Mouse (Mus musculus) forebrain, embryonic 10.5 days (tissue): ENCODE measurements around the gene Prkag3. TPM values are rescaled to one million over a fixed set of nuclear protein-coding genes. Genes with fewer than 3 reads are reported as not detected.

ENCODE experiments used
- DNase-seq: peaks from one replicate; pipeline ENCODE4 v3.0.0-alpha.2; 2017; ENCODE audit warnings: low spot score; ENCODE audit errors: extremely low spot score
- H3K27ac ChIP-seq: fragments of 300-500 bp; sonication (generic); 2 replicates; pipeline ENCODE4 v1.5.1; 2016; ENCODE audit warnings: mild to moderate bottlenecking
- H3K27me3 ChIP-seq: fragments of 300-500 bp; sonication (generic); 2 replicates; pipeline ENCODE4 v1.6.1; 2016; ENCODE audit warnings: mild to moderate bottlenecking; ENCODE audit not compliant: poor library complexity, severe bottlenecking
- H3K36me3 ChIP-seq: fragments of 300-500 bp; sonication (generic); replicated peaks from 2 replicates; pipeline ENCODE4 v1.6.1; 2016; ENCODE audit warnings: mild to moderate bottlenecking, moderate library complexity
- H3K4me1 ChIP-seq: fragments of 300-500 bp; sonication (generic); 2 replicates; pipeline ENCODE4 v1.6.1; 2016
- H3K4me3 ChIP-seq: fragments of 300-500 bp; sonication (generic); 2 replicates; pipeline ENCODE4 v1.5.1; 2016; ENCODE audit warnings: mild to moderate bottlenecking, moderate library complexity
- H3K9me3 ChIP-seq: fragments of 300-500 bp; sonication (generic); 2 replicates; pipeline ENCODE4 v1.6.1; 2016; ENCODE audit warnings: mild to moderate bottlenecking, moderate library complexity
- WGBS: fragments of 180-500 bp; shearing (Covaris S2); methylation state at CpG from one replicate; pipeline ENCODE4 v1.1.7; 2016; 5-methylcytosine and 5-hydroxymethylcytosine counted together
- polyA plus RNA-seq: library from polyadenylated mRNA; unstranded; fragments of >200 nt; fragmentation: Nextera tagmentation; extraction: Ambion mirVana; gene quantifications from 2 replicates; pipeline ENCODE4 v1.2.1, GENCODE M21; 2016

Prkag3 gene
- polyA plus RNA-seq, 1 experiment from 2014 or later: not detected

DNA sequence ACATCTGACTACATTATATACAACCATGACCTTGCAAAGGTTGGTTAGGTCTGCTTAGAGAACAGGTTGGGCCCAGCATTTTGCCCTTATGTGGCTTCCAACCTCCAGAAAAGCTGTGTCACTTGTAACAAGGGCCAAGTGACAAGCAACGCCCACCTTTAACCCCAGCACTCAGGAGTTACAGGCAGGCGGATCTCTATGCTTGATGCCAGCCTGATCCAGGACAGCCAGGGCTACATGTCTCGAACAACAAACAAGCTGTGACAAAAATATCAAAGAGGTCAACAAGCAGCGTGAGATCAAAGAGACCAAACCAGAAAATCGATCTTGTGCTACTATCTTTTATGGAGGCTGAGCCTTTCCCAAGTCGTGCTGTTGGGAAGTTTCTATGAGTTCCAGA, 27.4 kb downstream of the Prkag3 start:
- Histone ChIP-seq H3K36me3 (no peaks in the 10 kb centered on the region), H3K27ac (no peak overlapping the region), H3K4me1 (peaks cover 8% of the 10 kb centered on the region; the same call in 1 of the 2 replicates), H3K9me3 (no peaks in the 10 kb centered on the region), H3K27me3 (no peaks in the 10 kb centered on the region), H3K4me3 (no peak overlapping the region)
- no peak for DNase-seq
- 80% methylated on average over 6 of the region's 6 CpGs for WGBS

DNA sequence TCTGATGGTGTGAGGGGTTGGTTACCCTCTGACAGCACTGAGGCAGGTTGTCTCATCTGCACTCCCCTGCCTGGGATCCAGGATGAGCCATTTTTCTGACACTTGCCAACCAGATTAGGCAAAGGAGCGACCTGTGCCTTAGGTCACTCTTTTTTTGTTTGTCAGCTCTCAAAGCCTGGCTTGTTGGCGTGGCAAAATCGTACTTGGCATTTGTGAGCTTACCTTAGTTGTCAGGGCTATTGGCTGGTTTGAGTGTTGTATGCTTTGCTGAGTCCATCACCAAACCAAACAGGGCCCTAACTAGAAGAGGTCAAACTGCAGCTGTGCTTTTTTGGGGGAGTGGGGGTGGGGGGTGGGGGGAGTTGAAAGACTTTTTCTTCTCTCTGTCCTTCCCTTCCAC, 29.7 kb downstream of the Prkag3 start:
- DNase-seq: no peak
- H3K27me3 ChIP-seq: peaks cover 7% of the 10 kb centered on the region
- H3K4me3 ChIP-seq: no peak overlapping the region
- H3K9me3 ChIP-seq: no peaks in the 10 kb centered on the region
- peaks cover 16% of the 10 kb centered on the region for H3K4me1 ChIP-seq
- 66% methylated on average over 3 of the region's 3 CpGs for WGBS
- no peaks in the 10 kb centered on the region for H3K36me3 ChIP-seq
- H3K27ac ChIP-seq: no peak overlapping the region

DNA sequence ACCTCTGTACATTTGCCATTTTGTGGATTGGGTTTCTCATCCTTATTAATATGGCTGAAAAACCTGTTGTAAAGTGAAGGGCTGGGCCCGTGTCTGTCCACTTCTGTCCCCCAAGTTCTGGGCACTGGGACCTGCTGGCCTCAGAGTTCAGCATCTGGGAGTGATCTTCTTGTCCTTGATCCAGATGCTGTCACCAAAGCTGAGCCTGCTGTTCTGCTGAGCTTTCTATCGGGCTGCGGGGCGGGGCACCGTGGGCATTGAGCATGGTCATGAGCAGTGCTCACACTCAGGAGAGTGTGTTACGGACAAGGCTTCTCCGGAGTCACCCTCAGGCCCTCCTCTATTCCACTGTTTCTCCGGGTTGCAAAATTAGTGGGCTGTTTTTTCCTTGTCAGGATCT, 30.9 kb downstream of the Prkag3 start:
- WGBS: 81% methylated on average over 8 of the region's 8 CpGs
- Histone ChIP-seq H3K9me3 (no peaks in the 10 kb centered on the region), H3K4me3 (no peak overlapping the region), H3K27me3 (peaks cover 17% of the 10 kb centered on the region), H3K27ac (no peak overlapping the region), H3K4me1 (peaks cover 27% of the 10 kb centered on the region), H3K36me3 (no peaks in the 10 kb centered on the region)
- no peak for DNase-seq

DNA sequence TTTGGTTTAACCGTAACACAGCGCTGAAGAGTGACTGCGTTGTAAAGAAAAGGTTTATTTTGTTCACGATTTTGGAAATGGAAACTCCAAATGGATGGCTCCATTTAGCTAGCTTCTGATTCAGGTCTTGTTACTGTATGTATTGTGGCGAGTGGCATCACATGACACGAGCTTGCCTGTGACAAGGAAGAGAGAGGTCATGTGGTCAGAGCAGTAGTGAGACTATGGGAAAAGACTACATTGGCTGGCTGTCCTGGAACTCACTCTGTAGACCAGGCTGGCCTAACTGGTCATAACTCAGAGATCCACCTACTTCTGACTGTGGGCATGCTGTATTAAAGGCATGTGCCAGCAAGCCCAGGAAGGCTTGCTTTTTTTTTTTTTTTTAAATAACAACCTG, 33.1 kb downstream of the Prkag3 start:
- no peak for DNase-seq
- WGBS: 82% methylated on average over 6 of the region's 6 CpGs
- no peak overlapping the region for H3K27ac ChIP-seq
- peaks cover 17% of the 10 kb centered on the region for H3K27me3 ChIP-seq
- no peak overlapping the region for H3K4me3 ChIP-seq
- H3K36me3 ChIP-seq: no peaks in the 10 kb centered on the region
- H3K9me3 ChIP-seq: no peaks in the 10 kb centered on the region
- H3K4me1 ChIP-seq: peaks cover 35% of the 10 kb centered on the region

DNA sequence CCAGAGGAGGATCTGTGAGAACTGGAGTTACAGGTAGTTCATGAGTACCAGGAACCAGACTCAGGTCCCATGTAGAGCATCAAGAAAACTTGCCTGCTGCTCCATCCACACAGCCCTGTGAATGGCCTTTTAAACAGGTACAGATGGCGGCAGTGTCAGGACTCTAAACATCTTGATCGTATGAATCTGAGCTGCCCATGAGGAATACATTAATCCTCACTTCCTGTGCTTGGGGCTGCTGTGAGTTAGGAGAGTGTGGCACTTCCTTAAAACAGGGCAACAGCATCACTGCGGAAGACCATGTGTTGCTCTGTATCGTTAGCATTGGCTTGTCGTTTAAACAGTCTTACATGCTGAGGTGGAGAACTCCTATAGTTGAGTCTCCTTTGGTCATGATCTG, 33.6 kb downstream of the Prkag3 start:
- Histone ChIP-seq H3K4me3 (no peak overlapping the region), H3K27ac (no peak overlapping the region), H3K4me1 (peaks cover 35% of the 10 kb centered on the region), H3K27me3 (peaks cover 17% of the 10 kb centered on the region), H3K36me3 (no peaks in the 10 kb centered on the region), H3K9me3 (no peaks in the 10 kb centered on the region)
- WGBS: 62% methylated on average over 5 of the region's 5 CpGs
- DNase-seq: no peak

DNA sequence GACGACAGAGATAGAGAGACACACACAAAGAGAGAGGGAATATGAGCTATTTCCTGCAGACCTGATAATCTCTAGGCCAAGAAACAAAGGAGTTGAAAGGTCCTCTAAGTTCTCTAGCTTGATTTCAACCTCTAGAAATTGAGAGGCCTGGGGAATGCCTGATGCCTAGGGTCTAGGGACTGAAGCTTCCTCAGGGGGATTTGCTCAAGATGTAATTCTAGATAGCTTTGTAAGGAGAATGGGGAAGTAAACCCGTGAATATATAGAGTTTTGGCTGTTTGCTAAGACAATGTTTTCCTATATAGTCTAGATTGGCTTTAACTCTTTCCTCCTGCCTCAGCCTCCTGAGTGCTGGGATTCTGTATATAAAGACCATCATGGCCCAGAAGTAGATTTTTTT, 34.1 kb downstream of the Prkag3 start:
- peaks cover 35% of the 10 kb centered on the region for H3K4me1 ChIP-seq
- H3K9me3 ChIP-seq: no peaks in the 10 kb centered on the region
- no peak overlapping the region for H3K27ac ChIP-seq
- no peak for DNase-seq
- no peak overlapping the region for H3K4me3 ChIP-seq
- H3K27me3 ChIP-seq: peaks cover 17% of the 10 kb centered on the region
- no peaks in the 10 kb centered on the region for H3K36me3 ChIP-seq
- 61% methylated on average over 2 of the region's 2 CpGs for WGBS

DNA sequence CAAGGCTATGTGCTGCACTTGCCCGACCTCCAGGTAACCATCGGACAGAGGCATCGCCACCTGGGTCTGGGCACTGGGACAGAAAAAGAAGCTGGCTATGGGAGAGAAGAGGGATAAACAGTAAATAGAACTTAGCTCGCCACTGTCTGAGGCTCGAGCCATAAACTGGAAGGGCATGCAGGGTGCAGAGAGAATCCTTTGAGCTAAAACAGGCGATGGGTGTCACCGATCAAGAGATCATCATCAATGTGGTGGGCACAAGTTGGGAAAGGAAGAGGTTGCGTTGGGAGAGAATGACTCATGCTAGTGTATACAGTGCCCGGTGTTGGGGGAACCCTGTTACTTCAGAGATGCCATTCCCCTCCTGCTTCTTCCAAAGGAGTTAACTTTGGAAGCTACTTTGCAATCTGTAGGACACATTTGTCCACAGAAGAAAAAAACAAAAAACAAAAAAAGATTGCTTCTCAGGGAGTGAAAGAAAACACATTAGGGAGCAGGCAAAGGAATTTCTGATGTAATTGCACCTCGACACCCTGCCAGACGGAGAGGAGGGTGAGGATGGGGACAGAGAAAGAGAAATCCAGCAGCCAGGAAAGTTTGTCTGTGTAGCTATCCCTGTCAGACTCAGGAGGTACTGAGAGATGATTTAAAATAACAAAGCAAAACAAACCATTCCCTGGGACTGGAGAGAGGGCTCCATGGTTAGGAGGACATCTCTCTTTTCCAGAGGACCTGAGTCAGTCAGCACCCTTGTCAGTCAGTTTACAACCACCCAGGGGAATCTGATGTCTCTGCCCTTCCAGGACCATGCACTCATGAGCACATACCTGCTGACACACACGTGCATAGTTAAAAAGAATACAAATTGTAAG, 34.9 kb downstream of the Prkag3 start:
- Histone ChIP-seq H3K27ac (peak overlapping the region; percentile 87), H3K4me3 (peak overlapping the region; percentile 72), H3K4me1 (peaks cover 30% of the 10 kb centered on the region), H3K36me3 (no peaks in the 10 kb centered on the region), H3K27me3 (peaks cover 17% of the 10 kb centered on the region), H3K9me3 (no peaks in the 10 kb centered on the region)
- 35% methylated on average over 12 of the region's 12 CpGs for WGBS
- DNase-seq: no peak

DNA sequence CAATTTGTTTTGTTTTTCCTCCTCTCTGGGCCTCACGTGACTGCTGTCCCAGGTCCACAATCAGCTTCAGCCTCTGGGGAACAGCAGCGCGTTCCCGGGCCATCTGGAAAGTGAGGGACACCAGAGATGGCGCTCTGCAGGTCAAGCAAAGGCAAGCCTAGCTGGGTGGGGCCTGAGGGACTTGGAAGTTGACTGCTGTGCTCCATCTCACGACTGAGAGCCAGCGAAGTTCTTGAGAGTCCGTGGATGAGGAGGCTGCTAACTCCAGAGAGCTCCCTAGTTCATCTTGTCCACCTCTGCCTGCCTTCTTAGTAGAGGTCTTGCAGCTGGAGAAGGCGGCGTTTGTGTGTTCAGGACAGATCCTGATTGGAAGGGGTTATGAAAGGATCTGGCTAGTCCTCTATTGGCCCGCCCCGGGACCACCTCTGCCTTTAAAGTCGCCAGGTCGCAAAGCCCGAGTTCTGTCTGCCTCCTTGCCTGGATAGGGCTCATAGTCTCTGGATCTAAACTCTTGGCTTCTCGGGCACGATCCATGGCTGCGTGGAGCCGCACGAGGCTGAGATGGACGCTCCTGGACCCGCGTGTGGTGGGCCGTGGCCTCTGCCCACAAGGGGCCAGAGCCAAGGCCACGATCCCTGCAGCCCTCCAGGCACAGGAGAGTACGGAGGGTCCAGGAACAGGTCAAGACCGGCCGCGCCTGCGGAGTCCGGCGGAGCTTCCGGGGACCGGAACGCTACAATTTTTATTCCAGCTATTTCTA, 35.7 kb downstream of the Prkag3 start, which contains the start of gene Cyp27a1:
TSS of gene Cyp27a1 (plus strand) at position 476 of the 760 bp plus-strand sequence.
- Histone ChIP-seq H3K9me3 (no peaks in the 10 kb centered on the region), H3K27ac (peak within 1 kb of the TSS; percentile 87), H3K4me1 (peaks cover 27% of the 10 kb centered on the region), H3K4me3 (peak within 1 kb of the TSS; percentile 72), H3K27me3 (peaks cover 17% of the 10 kb centered on the region), H3K36me3 (no peaks in the 10 kb centered on the region)
- peak; percentile 70 for DNase-seq
- WGBS: 1% methylated on average over 35 of the region's 35 CpGs

DNA sequence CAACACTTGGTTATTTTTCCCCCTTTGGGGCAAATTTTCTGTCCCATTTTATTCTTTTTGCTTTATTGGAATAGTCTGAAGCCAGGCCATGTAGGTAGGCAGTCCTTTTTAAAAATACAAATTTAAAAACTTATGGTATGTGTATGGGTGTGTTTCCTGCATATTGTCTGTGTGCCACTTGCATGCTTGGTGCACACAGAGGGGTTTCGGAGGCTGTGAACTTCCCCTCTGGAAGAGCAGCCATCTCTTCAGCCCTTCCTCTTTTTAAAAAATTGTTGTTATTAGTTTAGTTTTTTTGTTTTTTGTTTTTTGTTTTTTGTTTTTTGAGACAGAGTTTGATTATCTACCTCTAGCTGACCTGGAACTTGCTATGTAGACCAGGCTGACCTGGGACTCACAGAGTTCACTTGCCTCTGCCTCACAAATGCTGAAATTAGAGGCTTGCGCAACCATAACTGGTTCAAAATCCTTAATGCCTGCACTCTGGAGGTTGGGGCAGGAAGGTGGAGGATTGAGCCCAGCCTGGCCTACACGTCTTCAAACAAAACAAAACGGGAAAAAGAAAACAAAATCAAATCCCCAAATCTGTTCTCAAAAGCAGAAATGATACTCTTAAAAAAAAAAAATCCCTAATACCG, 36.4 kb downstream of the Prkag3 start:
- no peaks in the 10 kb centered on the region for H3K36me3 ChIP-seq
- no peaks in the 10 kb centered on the region for H3K9me3 ChIP-seq
- H3K4me3 ChIP-seq: peak overlapping the region; percentile 72
- peaks cover 17% of the 10 kb centered on the region for H3K27me3 ChIP-seq
- H3K27ac ChIP-seq: peak overlapping the region; percentile 87; the same call in 1 of the 2 replicates
- DNase-seq: no peak
- 35% methylated on average over 5 of the region's 5 CpGs for whole genome bisulfite sequencing
- H3K4me1 ChIP-seq: peaks cover 27% of the 10 kb centered on the region

DNA sequence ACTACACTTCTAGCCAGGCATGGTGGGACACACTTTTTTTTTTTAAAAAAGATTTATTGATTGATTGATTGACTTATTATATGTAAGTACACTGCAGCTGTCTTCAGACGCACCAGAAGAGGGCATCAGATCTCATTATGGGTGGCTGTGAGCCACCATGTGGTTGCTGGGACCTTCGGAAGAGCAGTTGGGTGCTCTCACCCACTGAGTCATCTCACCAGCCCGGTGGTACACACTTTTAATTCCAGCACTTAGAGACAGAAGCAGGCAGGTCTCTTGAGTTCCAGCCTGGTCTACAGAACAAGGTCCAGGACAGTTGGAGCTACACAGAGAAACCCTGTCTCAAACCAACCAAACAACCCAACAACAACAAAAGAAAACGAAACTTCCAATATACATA, 37.0 kb downstream of the Prkag3 start:
- DNase-seq: no peak
- H3K9me3 ChIP-seq: no peaks in the 10 kb centered on the region
- peaks cover 17% of the 10 kb centered on the region for H3K27me3 ChIP-seq
- H3K36me3 ChIP-seq: no peaks in the 10 kb centered on the region
- H3K4me1 ChIP-seq: peaks cover 27% of the 10 kb centered on the region
- no peak overlapping the region for H3K4me3 ChIP-seq
- no peak overlapping the region for H3K27ac ChIP-seq
- WGBS: 80% methylated on average over 4 of the region's 4 CpGs

DNA sequence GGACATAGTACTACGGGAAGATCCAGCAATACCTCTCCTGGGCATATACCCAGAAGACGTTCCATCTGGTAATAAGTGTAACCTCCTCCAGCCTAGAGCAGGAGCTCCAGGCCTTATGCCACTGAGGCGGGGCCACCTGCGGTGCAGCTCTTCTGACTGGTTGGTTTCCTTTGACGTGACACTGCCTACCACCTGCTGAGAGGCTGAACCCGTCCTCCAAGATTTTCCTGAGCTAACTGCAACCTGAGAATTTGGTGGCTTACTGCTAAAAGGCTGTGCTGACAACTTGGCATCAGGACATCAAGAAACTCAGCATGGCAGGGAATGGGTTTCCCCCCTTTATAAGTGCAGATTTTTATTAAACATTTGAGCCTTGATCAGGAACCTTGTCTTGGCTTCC, 39.5 kb downstream of the Prkag3 start:
- Histone ChIP-seq H3K4me3 (no peak overlapping the region), H3K36me3 (no peaks in the 10 kb centered on the region), H3K9me3 (no peaks in the 10 kb centered on the region), H3K27ac (no peak overlapping the region), H3K27me3 (peaks cover 12% of the 10 kb centered on the region), H3K4me1 (peaks cover 22% of the 10 kb centered on the region)
- no peak for DNase-seq
- WGBS: 39% methylated on average over 6 of the region's 6 CpGs

DNA sequence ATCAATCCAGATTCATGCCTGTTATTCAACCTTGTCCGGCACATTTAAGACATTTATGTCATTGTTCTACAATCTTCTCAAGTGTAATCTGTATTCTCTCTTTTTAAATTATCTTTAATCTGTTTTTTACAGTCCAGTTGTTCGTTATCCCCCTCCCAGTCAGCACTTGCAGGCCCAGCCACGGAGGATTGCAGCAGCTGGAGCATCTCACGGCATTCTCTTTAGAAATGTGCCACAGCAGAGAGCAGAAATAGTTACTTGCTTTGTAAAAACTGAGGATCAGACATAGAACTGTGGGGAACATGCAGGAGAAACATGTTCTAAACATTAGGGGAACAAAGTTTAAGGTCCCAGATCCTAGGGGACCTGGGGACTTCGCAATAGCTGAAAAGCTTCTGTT, 44.0 kb downstream of the Prkag3 start:
- H3K9me3 ChIP-seq: no peaks in the 10 kb centered on the region
- no peak overlapping the region for H3K4me3 ChIP-seq
- DNase-seq: no peak
- WGBS: 90% methylated on average over 5 of the region's 5 CpGs
- no peaks in the 10 kb centered on the region for H3K4me1 ChIP-seq
- H3K27me3 ChIP-seq: no peaks in the 10 kb centered on the region
- H3K27ac ChIP-seq: no peak overlapping the region
- peaks cover 33% of the 10 kb centered on the region for H3K36me3 ChIP-seq
